Mouse (Mus musculus) layer of hippocampus, adult 2 months (tissue): ENCODE results near the gene Pdcd2. TPM values are rescaled to one million over a fixed set of nuclear protein-coding genes. Genes with fewer than 3 reads are reported as not detected.

Experiments used
- DNase-seq, 2 experiments: peaks; one replicate each; pipeline ENCODE4 v3.0.0; 2022; ENCODE audit warnings: low spot score in 2 of 2
- H3K27ac ChIP-seq: fragments of 200-600 bp; 2 replicates; pipeline ENCODE4 v1.8.1; 2022
- H3K4me3 ChIP-seq: fragments of 200-600 bp; 2 replicates; pipeline ENCODE4 v1.8.1; 2022; ENCODE audit warnings: mild to moderate bottlenecking
- CTCF ChIP-seq: fragments of 200-600 bp; conservative IDR thresholded peaks from 2 replicates; pipeline ENCODE4 v1.8.1; 2022; ENCODE audit warnings: antibody characterized with exemption, mild to moderate bottlenecking, moderate library complexity
- total RNA-seq, 2 experiments: library from RNA; stranded (reverse); gene quantifications; 2 replicates each; pipeline ENCODE4 v1.2.3; 2021

Pdcd2 gene
- total RNA-seq, 2 experiments from 2014 or later: 15.5 to 23.8 TPM

GRCm38 (mm10) chr17:15535162-15535800 lies 8.2 kb upstream of the Pdcd2 start:
- H3K4me3 ChIP-seq: no peak overlapping the region
- no peak overlapping the region for H3K27ac ChIP-seq
- peak in 1 of 2 experiments; percentile 44 for DNase-seq
- TF ChIP-seq CTCF: no peak

GRCm38 (mm10) chr17:15530141-15530540 lies 3.0 kb upstream of the Pdcd2 start:
- peak; percentile 73 for TF ChIP-seq CTCF
- Histone ChIP-seq H3K4me3 (no peak overlapping the region), H3K27ac (no peak overlapping the region)
- peak; percentile 39 to 41 for DNase-seq

GRCm38 (mm10) chr17:15528887-15529286 lies 1.8 kb upstream of the Pdcd2 start:
- no peak for DNase-seq
- Histone ChIP-seq H3K4me3 (no peak overlapping the region), H3K27ac (no peak overlapping the region)
- TF ChIP-seq CTCF: no peak

GRCm38 (mm10) chr17:15527811-15528136 lies 673 bp upstream of the Pdcd2 start:
- no peak for TF ChIP-seq CTCF
- H3K27ac ChIP-seq: peak overlapping the region; percentile 84
- no peak for DNase-seq
- H3K4me3 ChIP-seq: peak overlapping the region; percentile 68

- TF ChIP-seq CTCF: no peak
- peak overlapping the region; percentile 84; the same call in 1 of the 2 replicates for H3K27ac ChIP-seq
- peak overlapping the region; percentile 68 for H3K4me3 ChIP-seq
- no peak for DNase-seq
Measured at GRCm38 (mm10) chr17:15526304-15526703, 797 bp downstream of the Pdcd2 start.

GRCm38 (mm10) chr17:15518766-15519165 lies 8.3 kb downstream of the Pdcd2 start:
- no peak for DNase-seq
- H3K4me3 ChIP-seq: no peak overlapping the region
- TF ChIP-seq CTCF: no peak
- H3K27ac ChIP-seq: no peak overlapping the region

- Histone ChIP-seq H3K4me3 (no peak overlapping the region), H3K27ac (no peak overlapping the region)
- 0 out of 2 replicates have a peak, but pooled peaks have one; percentile 9 for TF ChIP-seq CTCF
- no peak for DNase-seq
Measured at GRCm38 (mm10) chr17:15518186-15518585, 8.9 kb downstream of the Pdcd2 start.

GRCm38 (mm10) chr17:15517776-15518175 lies 9.3 kb downstream of the Pdcd2 start:
- Histone ChIP-seq H3K27ac (no peak overlapping the region), H3K4me3 (no peak overlapping the region)
- DNase-seq: no peak
- TF ChIP-seq CTCF: no peak

GRCm38 (mm10) chr17:15510694-15511093 lies 16.4 kb downstream of the Pdcd2 start:
- DNase-seq: no peak
- no peak overlapping the region for H3K4me3 ChIP-seq
- H3K27ac ChIP-seq: no peak overlapping the region
- TF ChIP-seq CTCF: no peak

GRCm38 (mm10) chr17:15499656-15500394 lies 27.3 kb downstream of the Pdcd2 start, which contains the start of the genes Psmb1 and Tbp:
Gene Psmb1, minus strand, starts transcription at chr17:15499751.
Gene Tbp, plus strand, starts transcription at chr17:15499888.
- DNase-seq: peak; percentile 97 to 98
- Histone ChIP-seq H3K4me3 (peak within 1 kb of the TSS; percentile 93), H3K27ac (peak within 1 kb of the TSS; percentile 90)
- no peak for TF ChIP-seq CTCF

- no peak for DNase-seq
- Histone ChIP-seq H3K4me3 (peak overlapping the region; percentile 93), H3K27ac (peak overlapping the region; percentile 90)
- TF ChIP-seq CTCF: no peak
Measured at GRCm38 (mm10) chr17:15498753-15499113, 28.4 kb downstream of the Pdcd2 start.

- DNase-seq: peak; percentile 94 to 95
- peak overlapping the region; percentile 93 for H3K4me3 ChIP-seq
- H3K27ac ChIP-seq: peak overlapping the region; percentile 90
- TF ChIP-seq CTCF: no peak
Measured at GRCm38 (mm10) chr17:15497882-15498752, 29.0 kb downstream of the Pdcd2 start.

GRCm38 (mm10) chr17:15490542-15490941 lies 36.6 kb downstream of the Pdcd2 start:
- TF ChIP-seq CTCF: no peak
- Histone ChIP-seq H3K4me3 (no peak overlapping the region), H3K27ac (no peak overlapping the region)
- DNase-seq: no peak
